ENCODE assay signal across 18 mouse cellular contexts in genomic region chr8:91990048-91990447, GRCm38 (mm10).
DNase-seq lines count a peak whose midpoint lies in the region; ATAC-seq and TF ChIP-seq lines count a peak whose summit lies in the region.
"Had no signal": no experiment of that assay in that cellular context is flagged by ENCODE, and none has a peak within 500 bp of the region (broad histone marks: within the 10 kb centered on the region; RNA-seq: fewer than 3 reads in every experiment).

No protein-coding gene starts in this region.

- H3K36me3 ChIP-seq in midbrain, embryonic 14.5 days (ENCODE audit: control insufficient read depth, insufficient read depth, low read length): no peaks in the 10 kb centered on the region
- H3K36me3 ChIP-seq in midbrain, embryonic 11.5 days (ENCODE audit: control insufficient read depth, insufficient read depth, low read length): no peaks in the 10 kb centered on the region
- no peaks in the 10 kb centered on the region for H3K36me3 ChIP-seq in heart, postnatal 0 days (replicated peaks; ENCODE audit: control insufficient read depth, insufficient read depth, low read length)
- no peaks in the 10 kb centered on the region for H3K36me3 ChIP-seq in limb, embryonic 10.5 days
- H3K36me3 ChIP-seq: embryonic facial prominence, embryonic 12.5 days; hindbrain, embryonic 15.5 days had no signal

- no peaks in the 10 kb centered on the region for H3K9me3 ChIP-seq in midbrain, embryonic 14.5 days (ENCODE audit: control insufficient read depth, low read length)
- no peaks in the 10 kb centered on the region for H3K9me3 ChIP-seq in midbrain, embryonic 11.5 days (ENCODE audit: control insufficient read depth, low read length)
- H3K9me3 ChIP-seq in heart, postnatal 0 days (replicated peaks; ENCODE audit: control insufficient read depth, low read length): no peaks in the 10 kb centered on the region
- H3K9me3 ChIP-seq in limb, embryonic 10.5 days (replicated peaks): 0 out of 2 replicates have a peak, but pooled peaks cover 3% of the 10 kb centered on the region
- H3K9me3 ChIP-seq: embryonic facial prominence, embryonic 12.5 days; hindbrain, embryonic 15.5 days had no signal

- no peak overlapping the region for H3K4me3 ChIP-seq in midbrain, embryonic 14.5 days (replicated peaks; ENCODE audit: low read depth, low read length)
- no peak overlapping the region for H3K4me3 ChIP-seq in midbrain, embryonic 11.5 days (ENCODE audit: low read depth, low read length)
- H3K4me3 ChIP-seq in heart, postnatal 0 days (ENCODE audit: low read depth, low read length): no peak overlapping the region
- no peak overlapping the region for H3K4me3 ChIP-seq in limb, embryonic 10.5 days
- H3K4me3 ChIP-seq: embryonic facial prominence, embryonic 12.5 days; hindbrain, embryonic 15.5 days had no signal

- TF ChIP-seq CTCF in heart, postnatal 0 days (IDR thresholded peaks at IDR 0.05; ENCODE audit: low read depth): no peak

- ATAC-seq in midbrain, embryonic 14.5 days (ENCODE audit: low FRiP score, low TSS enrichment): no peak
- ATAC-seq in midbrain, embryonic 11.5 days (ENCODE audit: low FRiP score): no peak
- ATAC-seq in heart, postnatal 0 days (ENCODE audit: insufficient read depth, low read depth): no peak
- ATAC-seq in granulocyte monocyte progenitor cell, adult 5-6 weeks (replicated peaks; ENCODE audit: poor library complexity, severe bottlenecking): no peak
- ATAC-seq: CD4-positive, CD25-positive, alpha-beta regulatory T cell, adult 4 months had no signal

- TF ChIP-seq EP300 in heart, postnatal 0 days (IDR thresholded peaks at IDR 0.05; ENCODE audit: low read depth): no peak

- 67% methylated on average over 3 of the region's 3 CpGs for WGBS in midbrain, embryonic 14.5 days
- 88% methylated on average over 3 of the region's 3 CpGs for whole genome bisulfite sequencing in midbrain, embryonic 11.5 days
- WGBS in heart, postnatal 0 days: 62% methylated on average over 3 of the region's 3 CpGs
- WGBS in limb, embryonic 10.5 days: 72% methylated on average over 3 of the region's 3 CpGs

- H3K27ac ChIP-seq in midbrain, embryonic 14.5 days (replicated peaks; ENCODE audit: low read depth, low read length): peak overlapping the region; percentile 89; the same call in 1 of the 2 replicates
- no peak overlapping the region for H3K27ac ChIP-seq in midbrain, embryonic 11.5 days (ENCODE audit: low read depth, low read length)
- peak overlapping the region; percentile 33; the same call in 1 of the 2 replicates for H3K27ac ChIP-seq in heart, postnatal 0 days (ENCODE audit: low read depth)
- no peak overlapping the region for H3K27ac ChIP-seq in limb, embryonic 10.5 days
- H3K27ac ChIP-seq: stomach, postnatal 0 days had no signal

- H3K27me3 ChIP-seq in midbrain, embryonic 14.5 days (ENCODE audit: control insufficient read depth, insufficient read depth, low read length): no peaks in the 10 kb centered on the region
- H3K27me3 ChIP-seq in midbrain, embryonic 11.5 days (ENCODE audit: control insufficient read depth, insufficient read depth, low read length): peaks cover 2% of the 10 kb centered on the region; the same call in 1 of the 2 replicates
- H3K27me3 ChIP-seq in heart, postnatal 0 days (ENCODE audit: control insufficient read depth, insufficient read depth, low read length): 0 out of 2 replicates have a peak, but pooled peaks cover 8% of the 10 kb centered on the region
- peaks cover 100% of the 10 kb centered on the region for H3K27me3 ChIP-seq in limb, embryonic 10.5 days (ENCODE audit: low read depth, poor library complexity, severe bottlenecking)

- peak overlapping the region; percentile 44; the same call in 1 of the 2 replicates for H3K4me2 ChIP-seq in midbrain, embryonic 14.5 days (ENCODE audit: low read length)
- H3K4me2 ChIP-seq in midbrain, embryonic 11.5 days: no peak overlapping the region
- H3K4me2 ChIP-seq in heart, postnatal 0 days (ENCODE audit: low read depth, low read length): peak overlapping the region; percentile 56; the same call in 1 of the 2 replicates
- H3K4me2 ChIP-seq: embryonic facial prominence, embryonic 12.5 days; hindbrain, embryonic 15.5 days; liver, embryonic 11.5 days; lung, embryonic 14.5 days had no signal

- peak; percentile 17 to 40 for DNase-seq in heart, adult 9 months (ENCODE audit: low spot score in 2 of 2)
- DNase-seq in heart, postnatal 4 days: no peak
- DNase-seq in midbrain, embryonic 14.5 days: no peak
- no peak for DNase-seq in midbrain, embryonic 11.5 days (ENCODE audit: low spot score, missing footprints)
- no peak for DNase-seq in heart, postnatal 0 days (ENCODE audit: low spot score)
- no peak for DNase-seq in limb, embryonic 10.5 days (ENCODE audit: low spot score)
- DNase-seq: cerebellum, adult 11-12 months; cerebellum, postnatal 36 days; gastrocnemius, postnatal 25 days; right cerebral cortex, postnatal 14 days; thymus, postnatal 14 days had no signal

- no peak overlapping the region for H3K9ac ChIP-seq in midbrain, embryonic 14.5 days (replicated peaks; ENCODE audit: low read length)
- H3K9ac ChIP-seq in midbrain, embryonic 11.5 days (ENCODE audit: low read length): no peak overlapping the region
- no peak overlapping the region for H3K9ac ChIP-seq in heart, postnatal 0 days (replicated peaks; ENCODE audit: low read depth, low read length)
- H3K9ac ChIP-seq: embryonic facial prominence, embryonic 12.5 days; hindbrain, embryonic 15.5 days; lung, embryonic 14.5 days had no signal

- H3K4me1 ChIP-seq in midbrain, embryonic 14.5 days (ENCODE audit: control insufficient read depth, insufficient read depth, low read length): peaks cover 36% of the 10 kb centered on the region
- H3K4me1 ChIP-seq in midbrain, embryonic 11.5 days (ENCODE audit: control insufficient read depth, insufficient read depth, low read length): peaks cover 39% of the 10 kb centered on the region
- H3K4me1 ChIP-seq in heart, postnatal 0 days (ENCODE audit: control insufficient read depth, insufficient read depth): peaks cover 36% of the 10 kb centered on the region
- H3K4me1 ChIP-seq in limb, embryonic 10.5 days: peaks cover 52% of the 10 kb centered on the region

Comparison
In these comparisons a context has a peak if more than half of its experiments do, and no peak if none do; other contexts are left out.
1. DNase-seq: peak in heart, adult 9 months (2 of 2); none in heart, postnatal 4 days (single experiment), midbrain, embryonic 14.5 days (single experiment), midbrain, embryonic 11.5 days (single experiment), heart, postnatal 0 days (single experiment) and limb, embryonic 10.5 days (single experiment).
2. H3K27ac ChIP-seq: peak in midbrain, embryonic 14.5 days (single experiment) and heart, postnatal 0 days (single experiment); none in midbrain, embryonic 11.5 days (single experiment) and limb, embryonic 10.5 days (single experiment).